Mouse (Mus musculus): Measurements from ENCODE around the gene Olfr1369-ps1.

- no peak for TF ChIP-seq CTCF (IDR thresholded peaks at IDR 0.05; ENCODE audit: low read depth, low read length)
- TF ChIP-seq POLR2A (IDR thresholded peaks at IDR 0.05; ENCODE audit: extremely low read depth, insufficient read depth, low read length), result no peak
These were observed 45.3 kb upstream of the Olfr1369-ps1 start for GRCm38 (mm10) chr13:21066021-21066420.

Measured in liver, adult 2 months (tissue).